Mouse (Mus musculus) lung, postnatal 0 days (tissue): ENCODE measurements around the gene Cmtm5.

Experiments
- CTCF ChIP-seq: IDR thresholded peaks from 2 replicates; pipeline ENCODE4 v1.5.1; 2016; ENCODE audit warnings: antibody characterized with exemption, mild to moderate bottlenecking
- EP300 ChIP-seq: IDR thresholded peaks from 2 replicates; pipeline ENCODE4 v1.6.1; 2016; ENCODE audit warnings: antibody characterized with exemption, mild to moderate bottlenecking, control low read depth

DNA sequence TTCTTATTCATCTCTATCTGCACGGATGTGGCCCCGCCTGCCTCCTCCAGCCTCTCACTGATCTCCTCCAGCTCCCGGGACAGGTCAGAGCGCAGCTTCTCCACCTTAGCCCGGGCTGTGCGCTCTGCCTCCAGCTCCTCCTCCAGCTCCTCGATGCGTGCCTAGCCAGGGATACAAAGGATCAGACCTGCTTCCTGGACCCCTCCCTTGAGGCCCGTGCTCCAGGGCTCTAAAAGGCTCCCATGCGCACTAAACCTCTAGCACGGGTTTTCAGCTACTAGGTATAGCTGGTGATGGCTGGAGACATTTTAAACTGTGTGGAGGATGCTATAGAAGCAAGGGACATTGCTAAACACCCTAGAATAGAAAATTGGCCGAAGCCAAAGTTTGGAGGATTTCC, 14.4 kb downstream of the Cmtm5 start:
- no peak for TF ChIP-seq CTCF
- TF ChIP-seq EP300, result no peak
